Mouse (Mus musculus) C2C12 (cell line): ENCODE measurements around the gene Plod1. TPM values are rescaled to one million over a fixed set of nuclear protein-coding genes. Genes with fewer than 3 reads are reported as not detected.

Experiments used
- H3K27me3 ChIP-seq: one replicate; pipeline ENCODE4 v1.6.1; 2011; ENCODE audit not compliant: control insufficient read depth, insufficient read depth, insufficient read length
- H3K36me3 ChIP-seq: one replicate; pipeline ENCODE4 v1.6.1; 2011; ENCODE audit not compliant: control insufficient read depth, insufficient read depth
- H3K4me3 ChIP-seq: one replicate; pipeline ENCODE4 v1.5.1; 2011; ENCODE audit warnings: mild to moderate bottlenecking, control low read depth; ENCODE audit not compliant: poor library complexity, insufficient read depth, severe bottlenecking
- H3K79me2 ChIP-seq: one replicate; pipeline ENCODE4 v1.6.1; 2011; ENCODE audit not compliant: control insufficient read depth, insufficient read depth
- H3K79me3 ChIP-seq: one replicate; pipeline ENCODE4 v1.6.1; 2011; ENCODE audit warnings: low read depth, control low read depth
- H3ac ChIP-seq: one replicate; pipeline ENCODE3; 2011; ENCODE audit warnings: low read depth; ENCODE audit not compliant: control insufficient read depth, insufficient read length
- CEBPB ChIP-seq: IDR thresholded peaks from one replicate; pipeline ENCODE4 v1.6.1; 2011; ENCODE audit warnings: low read depth, mild to moderate bottlenecking, control low read depth, moderate library complexity
- CTCF ChIP-seq: IDR thresholded peaks from one replicate; pipeline ENCODE4 v1.5.1; 2011; ENCODE audit not compliant: control insufficient read depth, insufficient read depth, insufficient read length
- FOSL1 ChIP-seq: IDR thresholded peaks from one replicate; pipeline ENCODE4 v1.8.0; 2011; ENCODE audit warnings: mild to moderate bottlenecking, low read length; ENCODE audit not compliant: poor library complexity, insufficient read depth, severe bottlenecking
- MAX ChIP-seq: IDR thresholded peaks from one replicate; pipeline ENCODE4 v1.6.1; 2011; ENCODE audit warnings: mild to moderate bottlenecking, control low read depth
- MYOD1 ChIP-seq: IDR thresholded peaks from one replicate; pipeline ENCODE4 v1.6.1; 2011; ENCODE audit warnings: low read depth; ENCODE audit not compliant: control insufficient read depth, insufficient read length
- MYOG ChIP-seq: IDR thresholded peaks from one replicate; pipeline ENCODE4 v1.6.1; 2011; ENCODE audit not compliant: control insufficient read depth, insufficient read length; ENCODE audit errors: extremely low read depth
- USF1 ChIP-seq: IDR thresholded peaks from one replicate; pipeline ENCODE4 v1.6.1; 2011; ENCODE audit warnings: low read depth, mild to moderate bottlenecking, control low read depth, moderate library complexity
- polyA plus RNA-seq: library from polyadenylated mRNA; unstranded; fragments of >200 nt; fragmentation: generic; extraction: Trizol; gene quantifications from one replicate; pipeline ENCODE4 v1.2.1, GENCODE M21; 2012; ENCODE audit warnings: missing spikeins

Plod1 gene
- polyA plus RNA-seq, 1 experiment, result 49.2 TPM

DNA sequence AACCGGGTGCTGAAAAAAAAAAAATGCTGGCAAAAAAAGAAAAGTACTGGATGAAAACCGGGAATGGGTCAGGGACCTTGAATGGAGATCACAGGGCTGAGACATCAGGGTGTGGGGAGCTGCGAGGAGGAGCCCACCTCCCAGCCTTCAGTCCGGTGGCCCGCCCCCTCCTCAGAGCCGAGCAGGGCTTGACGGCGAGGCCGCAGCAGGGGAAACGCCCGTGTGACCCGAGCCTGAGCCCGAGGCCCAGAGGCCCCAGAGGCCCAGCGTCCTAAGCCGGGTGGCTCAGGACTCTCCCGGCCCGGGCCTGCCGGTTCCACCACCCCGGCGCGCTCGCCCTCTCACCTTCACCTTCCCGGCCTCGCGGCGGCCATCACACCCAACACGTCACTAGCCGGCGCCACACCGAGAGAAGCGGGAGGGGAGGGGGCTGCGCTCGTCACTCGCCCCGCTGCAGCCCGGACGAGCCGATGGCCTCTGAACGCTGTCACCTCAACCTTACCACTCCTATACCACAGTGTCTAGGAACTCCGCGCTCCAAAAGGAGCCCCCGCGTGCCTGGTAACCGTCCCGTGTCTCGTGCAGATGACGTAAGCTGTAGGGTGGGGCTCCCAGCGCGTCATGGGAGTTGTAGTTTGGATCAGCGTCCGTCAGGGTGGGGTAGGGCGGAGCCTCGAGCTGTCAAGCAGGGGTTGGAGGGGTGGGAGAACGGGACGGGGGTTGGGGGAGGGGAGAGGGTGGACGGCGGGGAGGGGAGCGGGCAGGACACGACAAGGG lies 32.1 kb downstream of the Plod1 start, which contains the start of gene Mfn2:
Gene Mfn2 (minus strand): TSS at position 392 of the 777 bp plus-strand sequence.
- peak within 1 kb of the TSS; percentile 90 for H3ac ChIP-seq
- peaks cover 17% of the 10 kb centered on the region for H3K79me3 ChIP-seq
- peaks cover 30% of the 10 kb centered on the region for H3K36me3 ChIP-seq
- no peak for TF ChIP-seq MYOG
- peak; percentile 52 for TF ChIP-seq MAX
- H3K79me2 ChIP-seq, result peaks cover 47% of the 10 kb centered on the region
- H3K27me3 ChIP-seq, result no peaks in the 10 kb centered on the region
- peak within 1 kb of the TSS; percentile 87 for H3K4me3 ChIP-seq

- Histone ChIP-seq H3K79me3 (peaks cover 17% of the 10 kb centered on the region), H3K36me3 (peaks cover 35% of the 10 kb centered on the region), H3K27me3 (no peaks in the 10 kb centered on the region), H3K79me2 (peaks cover 53% of the 10 kb centered on the region), H3K4me3 (peak overlapping the region; percentile 87), H3ac (peak overlapping the region; percentile 90)
- no peak for TF ChIP-seq MYOG
- TF ChIP-seq CEBPB, result no peak
- no peak for TF ChIP-seq MYOD1
- no peak for TF ChIP-seq FOSL1
- no peak for TF ChIP-seq USF1
- TF ChIP-seq MAX, result no peak
- TF ChIP-seq CTCF, result no peak
Measured at GRCm38 (mm10) chr4:147903601-147904000, 33.0 kb downstream of the Plod1 start.

- Histone ChIP-seq H3ac (no peak overlapping the region), H3K27me3 (no peaks in the 10 kb centered on the region), H3K79me3 (peaks cover 17% of the 10 kb centered on the region), H3K79me2 (peaks cover 53% of the 10 kb centered on the region), H3K36me3 (peaks cover 41% of the 10 kb centered on the region), H3K4me3 (no peak overlapping the region)
- no peak for TF ChIP-seq CEBPB
- no peak for TF ChIP-seq FOSL1
- TF ChIP-seq USF1, result no peak
- no peak for TF ChIP-seq MYOG
- no peak for TF ChIP-seq CTCF
- TF ChIP-seq MYOD1, result no peak
- no peak for TF ChIP-seq MAX
Measured at GRCm38 (mm10) chr4:147902906-147903500, 33.6 kb downstream of the Plod1 start.

DNA sequence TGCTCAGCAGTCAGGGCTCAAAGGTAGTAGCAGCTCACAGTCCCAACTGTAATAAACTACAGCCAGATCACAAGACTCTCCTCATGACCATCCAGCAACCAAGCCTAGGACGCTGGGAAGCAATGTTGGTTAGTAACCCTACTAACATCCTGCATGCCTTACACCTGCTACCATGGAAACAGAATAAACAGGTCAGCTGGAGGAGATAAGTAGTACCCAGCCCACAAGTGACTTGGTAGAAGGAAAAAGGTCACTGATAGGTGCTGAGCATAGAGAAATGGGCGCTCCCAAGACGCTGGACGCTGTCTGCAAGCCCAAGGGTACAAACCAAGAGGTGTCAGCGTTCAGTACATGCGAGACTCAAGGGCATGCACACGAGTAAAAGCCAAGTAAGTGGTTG lies 36.1 kb downstream of the Plod1 start:
- H3K79me2 ChIP-seq, result peaks cover 66% of the 10 kb centered on the region
- H3K27me3 ChIP-seq, result no peaks in the 10 kb centered on the region
- no peak overlapping the region for H3ac ChIP-seq
- no peak overlapping the region for H3K4me3 ChIP-seq
- H3K79me3 ChIP-seq, result peaks cover 17% of the 10 kb centered on the region
- no peak for TF ChIP-seq CTCF
- TF ChIP-seq CEBPB, result no peak
- TF ChIP-seq FOSL1, result no peak
- no peak for TF ChIP-seq MAX
- TF ChIP-seq MYOD1, result no peak
- TF ChIP-seq MYOG, result no peak
- TF ChIP-seq USF1, result no peak
- H3K36me3 ChIP-seq, result peaks cover 63% of the 10 kb centered on the region

GRCm38 (mm10) chr4:147897348-147897747 lies 39.2 kb downstream of the Plod1 start:
- H3K36me3 ChIP-seq, result peaks cover 72% of the 10 kb centered on the region
- no peak overlapping the region for H3ac ChIP-seq
- H3K79me2 ChIP-seq, result peaks cover 44% of the 10 kb centered on the region
- H3K4me3 ChIP-seq, result no peak overlapping the region
- H3K79me3 ChIP-seq, result peaks cover 4% of the 10 kb centered on the region
- TF ChIP-seq MYOG (no peak), MYOD1 (no peak), FOSL1 (no peak), CTCF (no peak), CEBPB (no peak), MAX (no peak), USF1 (no peak)
- no peaks in the 10 kb centered on the region for H3K27me3 ChIP-seq

GRCm38 (mm10) chr4:147896411-147896810 lies 40.2 kb downstream of the Plod1 start:
- Histone ChIP-seq H3K36me3 (peaks cover 74% of the 10 kb centered on the region), H3K79me3 (no peaks in the 10 kb centered on the region), H3K79me2 (peaks cover 35% of the 10 kb centered on the region), H3K4me3 (no peak overlapping the region), H3ac (no peak overlapping the region), H3K27me3 (no peaks in the 10 kb centered on the region)
- TF ChIP-seq FOSL1 (no peak), USF1 (no peak), CTCF (no peak), MYOD1 (no peak), MAX (no peak), CEBPB (no peak), MYOG (no peak)
